Mouse (Mus musculus) effector memory CD4-positive, alpha-beta T cell, adult 5 months (primary cell): ENCODE measurements around the gene Chrnb4. TPM values are rescaled to one million over a fixed set of nuclear protein-coding genes. Genes with fewer than 3 reads are reported as not detected.

Source experiments
- polyA plus RNA-seq: library from polyadenylated mRNA; unstranded; fragments of 100-300 nt; shearing (Covaris generic); gene quantifications from one replicate; pipeline ENCODE4 v1.2.1, GENCODE M21; 2017

Chrnb4 gene
- not detected for polyA plus RNA-seq

DNA sequence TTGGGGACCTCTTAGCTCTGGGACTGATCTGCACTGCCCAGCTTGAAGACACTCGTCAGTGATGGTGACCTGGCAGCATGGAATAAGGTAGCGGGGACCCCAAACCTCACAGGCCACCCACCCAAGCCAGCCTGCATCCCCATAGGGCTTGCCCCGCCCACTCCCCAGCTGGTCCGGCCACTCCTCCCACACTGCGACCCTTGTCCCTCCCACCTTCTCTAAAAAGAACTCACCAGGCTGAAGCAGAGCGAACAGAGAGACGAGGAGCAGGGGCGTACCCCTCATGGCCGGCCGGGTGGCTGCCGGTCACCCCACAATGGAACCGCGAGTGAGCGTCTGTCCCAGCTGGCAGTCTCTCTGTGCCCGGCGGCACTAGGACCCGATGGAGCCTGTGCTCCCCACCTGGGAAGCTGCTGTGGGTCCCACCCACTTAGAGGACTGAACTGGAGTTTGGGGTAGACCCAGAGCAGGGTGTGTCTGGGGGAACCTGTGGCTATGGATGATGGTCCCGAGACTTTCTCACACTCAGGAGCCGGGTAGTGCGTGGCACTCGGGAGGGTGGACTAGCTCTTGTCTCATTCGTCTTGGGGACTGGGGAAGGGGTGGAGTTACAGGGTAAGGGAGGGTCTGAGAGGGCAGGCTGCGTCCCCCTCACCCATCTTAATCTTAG is at the start of gene Chrnb4:
Chrnb4 (minus strand) TSS at position 569 of the 670 bp plus-strand sequence.

DNA sequence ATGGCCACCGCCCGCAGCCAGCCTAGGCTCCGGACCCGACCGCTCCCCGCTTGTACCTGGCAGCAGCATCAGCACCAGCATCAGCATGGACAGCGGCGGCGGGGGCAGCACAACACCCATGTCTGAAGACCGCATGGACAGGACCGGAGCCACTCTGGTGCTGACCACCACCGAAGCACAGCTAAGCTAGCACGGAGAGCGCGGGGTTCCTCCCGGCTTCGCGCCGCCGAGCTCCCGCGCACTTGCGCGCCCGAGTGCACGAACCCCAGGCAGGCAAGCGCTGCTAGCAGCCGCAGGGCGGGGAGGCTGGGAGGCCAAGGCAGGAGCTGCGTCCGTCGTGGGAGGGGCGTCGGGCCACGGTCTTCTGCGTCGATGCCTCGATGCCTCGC is 22.3 kb downstream of the Chrnb4 start, which contains the start of gene Chrna3:
Chrna3 (minus strand) TSS at position 288 of the 389 bp plus-strand sequence.

DNA sequence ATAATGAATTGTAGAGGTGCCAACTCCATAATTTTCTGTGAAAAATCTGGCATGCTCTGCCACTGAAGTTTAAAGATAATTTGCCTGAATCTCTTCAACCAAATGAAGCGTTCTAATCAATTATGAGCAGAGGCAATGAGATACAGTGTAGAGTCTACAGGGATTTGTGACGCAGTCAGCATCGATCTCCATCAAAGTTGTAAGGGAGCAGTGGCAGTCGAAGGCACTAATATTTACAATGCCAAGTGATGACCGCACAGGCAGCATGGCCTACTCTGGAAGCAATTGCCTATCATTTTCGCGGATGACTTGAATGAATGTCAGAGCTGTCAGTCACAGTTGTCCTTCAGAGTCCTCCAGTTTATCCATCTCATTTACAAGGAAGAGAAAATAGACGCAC is 67.9 kb downstream of the Chrnb4 start, which contains the start of gene Chrna5:
Chrna5 (plus strand) TSS at position 207 of the 400 bp plus-strand sequence.

Other genes starting within 250 kb of the Chrnb4 start
- gene Ireb2, start 185.0 kb downstream of the Chrnb4 start, polyA plus RNA-seq = 15.2 TPM
- 0.34 TPM for gene Hykk, start 131.5 kb downstream of the Chrnb4 start, polyA plus RNA-seq
- 115 TPM for gene Psma4, start 98.0 kb downstream of the Chrnb4 start, polyA plus RNA-seq
- gene AY074887, start 97.8 kb downstream of the Chrnb4 start, polyA plus RNA-seq = 0.67 TPM
- gene Chrna5, start 67.9 kb downstream of the Chrnb4 start, polyA plus RNA-seq = not detected
- 0.11 TPM for gene Chrna3, start 22.2 kb downstream of the Chrnb4 start, polyA plus RNA-seq
- 54.3 TPM for gene Ube2q2, start 100.1 kb upstream of the Chrnb4 start, polyA plus RNA-seq
- 24.8 TPM for gene Fbxo22, start 160.1 kb upstream of the Chrnb4 start, polyA plus RNA-seq